Mouse (Mus musculus): ENCODE measurements around the gene Ncoa7. TPM values are rescaled to one million over a fixed set of nuclear protein-coding genes. Genes with fewer than 3 reads are reported as not detected.

Ncoa7 gene
- polyA plus RNA-seq, 1 experiment: 3.7 TPM

- Histone ChIP-seq H3K27me3 (ENCODE audit: control insufficient read depth, insufficient read depth, low read length) (no peaks in the 10 kb centered on the region), H3K4me3 (ENCODE audit: extremely low read depth, insufficient read depth, insufficient read length) (no peak overlapping the region), H3K36me3 (ENCODE audit: control insufficient read depth, insufficient read depth, low read length) (no peaks in the 10 kb centered on the region), H3K4me1 (ENCODE audit: control insufficient read depth, insufficient read depth, insufficient read length) (no peaks in the 10 kb centered on the region), H3K27ac (ENCODE audit: insufficient read depth, low read length) (no peak overlapping the region)
- DNase-seq (ENCODE audit: low read depth in 1 of 2, low spot score in 2 of 2): peak; percentile 27 to 52
- 16% methylated on average over 4 of the region's 4 CpGs for WGBS
- TF ChIP-seq POLR2A (IDR thresholded peaks at IDR 0.05; ENCODE audit: low read depth, low read length): no peak
- TF ChIP-seq CTCF (IDR thresholded peaks at IDR 0.05; ENCODE audit: extremely low read depth, insufficient read depth, insufficient read length, insufficient replicate concordance): peak; percentile 46; the same call in 1 of the 2 replicates
Measured at GRCm38 (mm10) chr10:30718703-30719340, 84.3 kb downstream of the Ncoa7 start.

GRCm38 (mm10) chr10:30716171-30716570 lies 87.0 kb downstream of the Ncoa7 start:
- DNase-seq (ENCODE audit: low read depth in 1 of 2, low spot score in 2 of 2): peak in 1 of 2 experiments; percentile 3
- Histone ChIP-seq H3K4me1 (ENCODE audit: control insufficient read depth, insufficient read depth, insufficient read length) (no peaks in the 10 kb centered on the region), H3K27ac (ENCODE audit: insufficient read depth, low read length) (no peak overlapping the region), H3K36me3 (ENCODE audit: control insufficient read depth, insufficient read depth, low read length) (no peaks in the 10 kb centered on the region; the same call in 1 of the 2 replicates), H3K4me3 (ENCODE audit: extremely low read depth, insufficient read depth, insufficient read length) (no peak overlapping the region), H3K27me3 (ENCODE audit: control insufficient read depth, insufficient read depth, low read length) (no peaks in the 10 kb centered on the region)
- TF ChIP-seq CTCF (IDR thresholded peaks at IDR 0.05; ENCODE audit: extremely low read depth, insufficient read depth, insufficient read length, insufficient replicate concordance) (no peak), POLR2A (IDR thresholded peaks at IDR 0.05; ENCODE audit: low read depth, low read length) (no peak)

GRCm38 (mm10) chr10:30712540-30712939 lies 90.6 kb downstream of the Ncoa7 start:
- no peak overlapping the region for H3K27ac ChIP-seq (ENCODE audit: insufficient read depth, low read length)
- WGBS: 84% methylated on average over 1 of the region's 1 CpGs
- H3K36me3 ChIP-seq (ENCODE audit: control insufficient read depth, insufficient read depth, low read length): no peaks in the 10 kb centered on the region; the same call in 1 of the 2 replicates
- no peaks in the 10 kb centered on the region for H3K27me3 ChIP-seq (ENCODE audit: control insufficient read depth, insufficient read depth, low read length)
- TF ChIP-seq POLR2A (IDR thresholded peaks at IDR 0.05; ENCODE audit: low read depth, low read length) (no peak), CTCF (IDR thresholded peaks at IDR 0.05; ENCODE audit: extremely low read depth, insufficient read depth, insufficient read length, insufficient replicate concordance) (no peak)
- no peak for DNase-seq (ENCODE audit: low read depth in 1 of 2, low spot score in 2 of 2)
- no peak overlapping the region for H3K4me3 ChIP-seq (ENCODE audit: extremely low read depth, insufficient read depth, insufficient read length)
- no peaks in the 10 kb centered on the region for H3K4me1 ChIP-seq (ENCODE audit: control insufficient read depth, insufficient read depth, insufficient read length)

GRCm38 (mm10) chr10:30709846-30710403 lies 93.2 kb downstream of the Ncoa7 start:
- TF ChIP-seq CTCF (IDR thresholded peaks at IDR 0.05; ENCODE audit: extremely low read depth, insufficient read depth, insufficient read length, insufficient replicate concordance): no peak
- no peak for TF ChIP-seq POLR2A (IDR thresholded peaks at IDR 0.05; ENCODE audit: low read depth, low read length)
- 90% methylated on average over 7 of the region's 7 CpGs for WGBS
- Histone ChIP-seq H3K4me3 (ENCODE audit: extremely low read depth, insufficient read depth, insufficient read length) (no peak overlapping the region), H3K27me3 (ENCODE audit: control insufficient read depth, insufficient read depth, low read length) (no peaks in the 10 kb centered on the region), H3K27ac (ENCODE audit: insufficient read depth, low read length) (no peak overlapping the region), H3K4me1 (ENCODE audit: control insufficient read depth, insufficient read depth, insufficient read length) (no peaks in the 10 kb centered on the region), H3K36me3 (ENCODE audit: control insufficient read depth, insufficient read depth, low read length) (no peaks in the 10 kb centered on the region; the same call in 1 of the 2 replicates)
- DNase-seq (ENCODE audit: low read depth in 1 of 2, low spot score in 2 of 2): no peak

- no peak for TF ChIP-seq CTCF (IDR thresholded peaks at IDR 0.05; ENCODE audit: extremely low read depth, insufficient read depth, insufficient read length, insufficient replicate concordance)
- no peak for TF ChIP-seq POLR2A (IDR thresholded peaks at IDR 0.05; ENCODE audit: low read depth, low read length)
- Histone ChIP-seq H3K27me3 (ENCODE audit: control insufficient read depth, insufficient read depth, low read length) (no peaks in the 10 kb centered on the region), H3K4me1 (ENCODE audit: control insufficient read depth, insufficient read depth, insufficient read length) (no peaks in the 10 kb centered on the region), H3K4me3 (ENCODE audit: extremely low read depth, insufficient read depth, insufficient read length) (no peak overlapping the region), H3K36me3 (ENCODE audit: control insufficient read depth, insufficient read depth, low read length) (no peaks in the 10 kb centered on the region; the same call in 1 of the 2 replicates), H3K27ac (ENCODE audit: insufficient read depth, low read length) (no peak overlapping the region)
- DNase-seq (ENCODE audit: low read depth in 1 of 2, low spot score in 2 of 2): no peak
- WGBS: 94% methylated on average over 5 of the region's 5 CpGs
Measured at GRCm38 (mm10) chr10:30708039-30708438, 95.1 kb downstream of the Ncoa7 start.

GRCm38 (mm10) chr10:30702663-30703062 lies 100.5 kb downstream of the Ncoa7 start:
- H3K4me1 ChIP-seq (ENCODE audit: control insufficient read depth, insufficient read depth, insufficient read length): no peaks in the 10 kb centered on the region

GRCm38 (mm10) chr10:30686862-30687261 lies 116.3 kb downstream of the Ncoa7 start:
- Histone ChIP-seq H3K27ac (ENCODE audit: insufficient read depth, low read length) (no peak overlapping the region), H3K4me1 (ENCODE audit: control insufficient read depth, insufficient read depth, insufficient read length) (no peaks in the 10 kb centered on the region), H3K36me3 (ENCODE audit: control insufficient read depth, insufficient read depth, low read length) (peaks cover 6% of the 10 kb centered on the region), H3K4me3 (ENCODE audit: extremely low read depth, insufficient read depth, insufficient read length) (no peak overlapping the region), H3K27me3 (ENCODE audit: control insufficient read depth, insufficient read depth, low read length) (no peaks in the 10 kb centered on the region)
- TF ChIP-seq POLR2A (IDR thresholded peaks at IDR 0.05; ENCODE audit: low read depth, low read length): no peak
- no peak for TF ChIP-seq CTCF (IDR thresholded peaks at IDR 0.05; ENCODE audit: extremely low read depth, insufficient read depth, insufficient read length, insufficient replicate concordance)
- WGBS: 97% methylated on average over 3 of the region's 3 CpGs
- DNase-seq (ENCODE audit: low read depth in 1 of 2, low spot score in 2 of 2): no peak

More at GRCm38 (mm10) chr10:30702663-30703062, 100.5 kb downstream of the Ncoa7 start:
- Histone ChIP-seq H3K4me3 (ENCODE audit: extremely low read depth, insufficient read depth, insufficient read length) (no peak overlapping the region), H3K27ac (ENCODE audit: insufficient read depth, low read length) (no peak overlapping the region), H3K27me3 (ENCODE audit: control insufficient read depth, insufficient read depth, low read length) (no peaks in the 10 kb centered on the region), H3K36me3 (ENCODE audit: control insufficient read depth, insufficient read depth, low read length) (peaks cover 3% of the 10 kb centered on the region; the same call in 1 of the 2 replicates)
- TF ChIP-seq POLR2A (IDR thresholded peaks at IDR 0.05; ENCODE audit: low read depth, low read length) (no peak), CTCF (IDR thresholded peaks at IDR 0.05; ENCODE audit: extremely low read depth, insufficient read depth, insufficient read length, insufficient replicate concordance) (no peak)
- no peak for DNase-seq (ENCODE audit: low read depth in 1 of 2, low spot score in 2 of 2)
- WGBS: 82% methylated on average over 1 of the region's 1 CpGs

Measured in spleen, adult 2 months (tissue).